In genomic region chr16:79398476-79398875, GRCm38 (mm10) we compare ENCODE assay signal across 24 mouse cellular contexts.
DNase-seq lines count a peak whose midpoint lies in the region; ATAC-seq lines count a peak whose summit lies in the region.
"Had no signal": no experiment of that assay in that cellular context is flagged by ENCODE, and none has a peak within 500 bp of the region (broad histone marks: within the 10 kb centered on the region; RNA-seq: fewer than 3 reads in every experiment).

No protein-coding gene starts in this region.

- H3K4me2 ChIP-seq in midbrain, embryonic 11.5 days = no peak overlapping the region
- no peak overlapping the region for H3K4me2 ChIP-seq in midbrain, embryonic 13.5 days (replicated peaks)
- H3K4me2 ChIP-seq: embryonic facial prominence, embryonic 12.5 days; forebrain, embryonic 13.5 days; forebrain, embryonic 15.5 days had no signal

- no peak for DNase-seq in frontal cortex, postnatal 14 days (ENCODE audit: low spot score in 2 of 2)
- peak; percentile 45 for DNase-seq in midbrain, embryonic 11.5 days (ENCODE audit: low spot score, missing footprints)
- no peak for DNase-seq in cerebellum, postnatal 25 days
- DNase-seq: adrenal gland, adult 8-10 months; adrenal gland, postnatal 14 days; adrenal gland, postnatal 36 days; B cell, adult 2 months; cerebellum, adult 11 months; cerebellum, adult 18-20 months; cerebellum, adult 8-10 months; cerebellum, adult 9-11 months; cerebellum, postnatal 14 days; forebrain, postnatal 0 days had no signal

- H3K4me3 ChIP-seq in midbrain, embryonic 11.5 days (ENCODE audit: low read depth, low read length) = no peak overlapping the region
- no peak overlapping the region for H3K4me3 ChIP-seq in midbrain, embryonic 13.5 days (replicated peaks)
- H3K4me3 ChIP-seq: embryonic facial prominence, embryonic 10.5 days; embryonic facial prominence, embryonic 12.5 days; forebrain, embryonic 13.5 days; forebrain, embryonic 15.5 days had no signal

- WGBS in midbrain, embryonic 11.5 days = 89% methylated on average over 2 of the region's 2 CpGs
- 88% methylated on average over 2 of the region's 2 CpGs for WGBS in midbrain, embryonic 13.5 days

- peak; percentile 98 for ATAC-seq in frontal cortex, adult (ENCODE audit: low TSS enrichment)
- ATAC-seq in midbrain, embryonic 11.5 days (ENCODE audit: low FRiP score) = no peak
- no peak for ATAC-seq in midbrain, embryonic 13.5 days
- ATAC-seq: activated CD4-positive, CD25-positive, alpha-beta regulatory T cell, adult 4 months; CD4-positive, CD25-positive, alpha-beta regulatory T cell, adult 4 months; forebrain, embryonic 13.5 days; forebrain, embryonic 15.5 days; forebrain, postnatal 0 days; Patski had no signal

- no peaks in the 10 kb centered on the region for H3K27me3 ChIP-seq in midbrain, embryonic 11.5 days (ENCODE audit: control insufficient read depth, insufficient read depth, low read length)
- no peaks in the 10 kb centered on the region for H3K27me3 ChIP-seq in midbrain, embryonic 13.5 days
- H3K27me3 ChIP-seq: CH12.LX; embryonic facial prominence, embryonic 12.5 days; forebrain, embryonic 13.5 days; forebrain, embryonic 15.5 days; Patski had no signal

- no peaks in the 10 kb centered on the region for H3K9me3 ChIP-seq in midbrain, embryonic 11.5 days (ENCODE audit: control insufficient read depth, low read length)
- no peaks in the 10 kb centered on the region for H3K9me3 ChIP-seq in midbrain, embryonic 13.5 days
- H3K9me3 ChIP-seq: embryonic facial prominence, embryonic 10.5 days; embryonic facial prominence, embryonic 12.5 days; forebrain, embryonic 13.5 days; forebrain, embryonic 15.5 days; G1E had no signal

- H3K36me3 ChIP-seq in midbrain, embryonic 11.5 days (ENCODE audit: control insufficient read depth, insufficient read depth, low read length) = no peaks in the 10 kb centered on the region
- no peaks in the 10 kb centered on the region for H3K36me3 ChIP-seq in midbrain, embryonic 13.5 days
- H3K36me3 ChIP-seq: embryonic facial prominence, embryonic 10.5 days; embryonic facial prominence, embryonic 12.5 days; forebrain, embryonic 15.5 days; G1E had no signal

- peaks cover 2% of the 10 kb centered on the region; the same call in 1 of the 2 replicates for H3K4me1 ChIP-seq in midbrain, embryonic 11.5 days (ENCODE audit: control insufficient read depth, insufficient read depth, low read length)
- 0 out of 2 replicates have a peak, but pooled peaks cover 5% of the 10 kb centered on the region for H3K4me1 ChIP-seq in midbrain, embryonic 13.5 days (replicated peaks)
- H3K4me1 ChIP-seq: embryonic facial prominence, embryonic 10.5 days; embryonic facial prominence, embryonic 12.5 days had no signal

- H3K9ac ChIP-seq in midbrain, embryonic 11.5 days (ENCODE audit: low read length) = no peak overlapping the region
- H3K9ac ChIP-seq in midbrain, embryonic 13.5 days (replicated peaks) = no peak overlapping the region
- H3K9ac ChIP-seq: embryonic facial prominence, embryonic 12.5 days; forebrain, embryonic 13.5 days; forebrain, embryonic 15.5 days; forebrain, postnatal 0 days had no signal

- no peak overlapping the region for H3K27ac ChIP-seq in midbrain, embryonic 11.5 days (ENCODE audit: low read depth, low read length)
- H3K27ac ChIP-seq in midbrain, embryonic 13.5 days = no peak overlapping the region
- H3K27ac ChIP-seq: embryonic facial prominence, embryonic 10.5 days; embryonic facial prominence, embryonic 12.5 days; forebrain, embryonic 13.5 days; forebrain, embryonic 15.5 days had no signal
